Comparison of ENCODE assay signal across 31 mouse cellular contexts in the genomic region with DNA sequence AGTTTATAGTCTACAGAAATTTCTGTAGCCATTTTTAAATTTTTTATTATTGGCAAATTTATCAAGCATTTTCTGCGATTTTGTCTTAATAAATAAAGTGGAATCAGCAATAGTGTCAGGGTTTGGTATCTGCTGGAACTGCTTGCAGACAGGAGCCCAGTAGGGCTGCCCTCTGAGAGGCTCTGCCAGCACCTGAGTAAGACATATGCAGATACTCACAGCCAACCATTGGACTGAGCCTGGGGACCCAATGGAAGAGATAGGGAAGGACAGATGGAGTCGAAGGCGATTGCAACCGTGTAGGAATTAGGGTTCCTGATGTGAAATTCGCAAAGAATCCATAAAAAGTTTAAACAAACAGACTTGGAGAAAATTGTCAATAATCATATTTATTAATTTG. TPM values are rescaled to one million over a fixed set of nuclear protein-coding genes. Genes with fewer than 3 reads are reported as not detected.
A peak's percentile ranks its signal among the peaks of the same experiment; 100 is the strongest.
DNase-seq lines count a peak whose midpoint lies in the region; ATAC-seq and TF ChIP-seq lines count a peak whose summit lies in the region.
"Had no signal": no experiment of that assay in that cellular context is flagged by ENCODE, and none has a peak within 500 bp of the region (broad histone marks: within the 10 kb centered on the region; RNA-seq: fewer than 3 reads in every experiment).

No protein-coding gene starts in this region.

- H3K4me1 ChIP-seq in cerebellum, adult 2 months (ENCODE audit: control insufficient read depth, insufficient read depth, low read length): no peaks in the 10 kb centered on the region; the same call in 1 of the 2 replicates
- peaks cover 20% of the 10 kb centered on the region for H3K4me1 ChIP-seq in heart, postnatal 0 days (ENCODE audit: control insufficient read depth, insufficient read depth)
- 0 out of 2 replicates have a peak, but pooled peaks cover 12% of the 10 kb centered on the region for H3K4me1 ChIP-seq in heart, embryonic 10.5 days
- no peaks in the 10 kb centered on the region for H3K4me1 ChIP-seq in embryonic facial prominence, embryonic 10.5 days
- H3K4me1 ChIP-seq: embryonic facial prominence, embryonic 12.5 days; embryonic facial prominence, embryonic 15.5 days had no signal

- peak; percentile 40 to 68 for DNase-seq in cerebellum, adult 2 months
- DNase-seq in cerebellum, adult 11 months: no peak
- DNase-seq in heart, postnatal 0 days (ENCODE audit: low spot score): no peak
- no peak for DNase-seq in heart, embryonic 10.5 days (ENCODE audit: low spot score)
- DNase-seq in cerebellum, postnatal 14 days: peak; percentile 24 to 63
- no peak for DNase-seq in embryonic facial prominence, embryonic 10.5 days (ENCODE audit: low spot score)
- no peak for DNase-seq in layer of hippocampus, adult 2 months (ENCODE audit: low spot score in 2 of 2)
- DNase-seq: adrenal gland, adult 2 months; adrenal gland, postnatal 14 days; B cell, adult 2 months; forebrain, postnatal 0 days; gastrocnemius, adult 2 months; gastrocnemius, postnatal 14 days; heart, adult 11 months; heart, postnatal 14 days; heart, postnatal 4 days; kidney, adult 18-20 months; kidney, adult 9 months had no signal

- no peak overlapping the region for H3K4me3 ChIP-seq in cerebellum, adult 2 months (replicated peaks; ENCODE audit: insufficient read depth, low read depth, low read length)
- no peak overlapping the region for H3K4me3 ChIP-seq in heart, postnatal 0 days (ENCODE audit: low read depth, low read length)
- H3K4me3 ChIP-seq in heart, embryonic 10.5 days: no peak overlapping the region
- H3K4me3 ChIP-seq in embryonic facial prominence, embryonic 10.5 days: no peak overlapping the region
- no peak overlapping the region for H3K4me3 ChIP-seq in layer of hippocampus, adult 2 months
- H3K4me3 ChIP-seq: embryonic facial prominence, embryonic 12.5 days; embryonic facial prominence, embryonic 15.5 days; gastrocnemius, adult 2 months; heart, embryonic 12.5 days; heart, embryonic 15.5 days had no signal

- H3K9ac ChIP-seq in heart, postnatal 0 days (replicated peaks; ENCODE audit: low read depth, low read length): no peak overlapping the region
- H3K9ac ChIP-seq: embryonic facial prominence, embryonic 12.5 days; embryonic facial prominence, embryonic 15.5 days; forebrain, postnatal 0 days; heart, embryonic 12.5 days; heart, embryonic 15.5 days; hindbrain, embryonic 14.5 days had no signal

- H3K27me3 ChIP-seq in cerebellum, adult 2 months (ENCODE audit: control insufficient read depth, insufficient read depth, low read length): no peaks in the 10 kb centered on the region
- no peaks in the 10 kb centered on the region for H3K27me3 ChIP-seq in heart, postnatal 0 days (ENCODE audit: control insufficient read depth, insufficient read depth, low read length)
- H3K27me3 ChIP-seq in heart, embryonic 10.5 days (ENCODE audit: insufficient read depth, poor library complexity, severe bottlenecking): no peaks in the 10 kb centered on the region
- no peaks in the 10 kb centered on the region for H3K27me3 ChIP-seq in embryonic facial prominence, embryonic 10.5 days (replicated peaks; ENCODE audit: low read depth, poor library complexity, severe bottlenecking)
- H3K27me3 ChIP-seq: CH12.LX; embryonic facial prominence, embryonic 12.5 days; embryonic facial prominence, embryonic 15.5 days; heart, embryonic 12.5 days; heart, embryonic 15.5 days had no signal

- 22% methylated on average over 5 of the region's 5 CpGs for WGBS in cerebellum, adult 2 months
- 70% methylated on average over 5 of the region's 5 CpGs for WGBS in heart, postnatal 0 days
- 93% methylated on average over 5 of the region's 5 CpGs for WGBS in heart, embryonic 10.5 days
- WGBS in embryonic facial prominence, embryonic 10.5 days: 95% methylated on average over 5 of the region's 5 CpGs

- no peaks in the 10 kb centered on the region for H3K9me3 ChIP-seq in heart, postnatal 0 days (replicated peaks; ENCODE audit: control insufficient read depth, low read length)
- no peaks in the 10 kb centered on the region for H3K9me3 ChIP-seq in heart, embryonic 10.5 days
- no peaks in the 10 kb centered on the region for H3K9me3 ChIP-seq in embryonic facial prominence, embryonic 10.5 days
- H3K9me3 ChIP-seq: embryonic facial prominence, embryonic 12.5 days; embryonic facial prominence, embryonic 15.5 days; G1E; heart, embryonic 12.5 days; heart, embryonic 15.5 days had no signal

- TF ChIP-seq POLR2A in cerebellum, adult 2 months (IDR thresholded peaks at IDR 0.05; ENCODE audit: borderline replicate concordance, insufficient read depth, low read length): no peak

- no peak for TF ChIP-seq EP300 in heart, postnatal 0 days (IDR thresholded peaks at IDR 0.05; ENCODE audit: low read depth)

- no peak overlapping the region for H3K4me2 ChIP-seq in heart, postnatal 0 days (ENCODE audit: low read depth, low read length)
- H3K4me2 ChIP-seq: embryonic facial prominence, embryonic 12.5 days; embryonic facial prominence, embryonic 15.5 days; heart, embryonic 12.5 days; heart, embryonic 15.5 days; hindbrain, embryonic 14.5 days had no signal

- TF ChIP-seq CTCF in cerebellum, adult 2 months (IDR thresholded peaks at IDR 0.05; ENCODE audit: borderline replicate concordance, insufficient read depth, low read depth, low read length): no peak
- no peak for TF ChIP-seq CTCF in heart, postnatal 0 days (IDR thresholded peaks at IDR 0.05; ENCODE audit: low read depth)
- no peak for TF ChIP-seq CTCF in layer of hippocampus, adult 2 months (conservative IDR thresholded peaks at IDR 0.05)

- H3K27ac ChIP-seq in cerebellum, adult 2 months (ENCODE audit: insufficient read depth, low read length): no peak overlapping the region
- 0 out of 2 replicates have a peak overlapping the region, but pooled peaks have one; percentile 11 for H3K27ac ChIP-seq in heart, postnatal 0 days (ENCODE audit: low read depth)
- H3K27ac ChIP-seq in heart, embryonic 10.5 days: no peak overlapping the region
- H3K27ac ChIP-seq in embryonic facial prominence, embryonic 10.5 days (replicated peaks): no peak overlapping the region
- H3K27ac ChIP-seq in layer of hippocampus, adult 2 months: no peak overlapping the region
- H3K27ac ChIP-seq: embryonic facial prominence, embryonic 12.5 days; embryonic facial prominence, embryonic 15.5 days; gastrocnemius, adult 2 months; heart, embryonic 15.5 days; hindbrain, embryonic 14.5 days; hindbrain, postnatal 0 days had no signal

- ATAC-seq in heart, postnatal 0 days (ENCODE audit: insufficient read depth, low read depth): no peak
- ATAC-seq: forebrain, embryonic 14.5 days; forebrain, postnatal 0 days; hindbrain, postnatal 0 days; inflammation-experienced regulatory T-cells, adult 6 months; intestine, embryonic 16.5 days had no signal

- H3K36me3 ChIP-seq in heart, postnatal 0 days (replicated peaks; ENCODE audit: control insufficient read depth, insufficient read depth, low read length): no peaks in the 10 kb centered on the region
- no peaks in the 10 kb centered on the region for H3K36me3 ChIP-seq in heart, embryonic 10.5 days
- no peaks in the 10 kb centered on the region for H3K36me3 ChIP-seq in embryonic facial prominence, embryonic 10.5 days (replicated peaks)
- H3K36me3 ChIP-seq: embryonic facial prominence, embryonic 12.5 days; embryonic facial prominence, embryonic 15.5 days; G1E; heart, embryonic 12.5 days; heart, embryonic 15.5 days had no signal

RNA-seq across cellular contexts. Expression of a gene that starts 17.3 kb away (rescaled TPM):
- 72.6 and 79.9 TPM in 2 replicates for polyA plus RNA-seq in cerebellum, adult 2 months (2012; rRNA removed)
- total RNA-seq in heart, postnatal 0 days (2014; rRNA removed; ENCODE audit: low replicate concordance): 130 and 137 TPM in 2 replicates
- 48.8 and 67.5 TPM in 2 replicates for polyA plus RNA-seq in heart, postnatal 0 days (2015; fragmentation: Nextera tagmentation; extraction: Ambion mirVana)
- polyA plus RNA-seq in heart, embryonic 10.5 days (2016; fragmentation: Nextera tagmentation; extraction: Ambion mirVana): 138 and 194 TPM in 2 replicates
- 90.5 and 91.7 TPM in 2 replicates for polyA plus RNA-seq in embryonic facial prominence, embryonic 10.5 days (2016; fragmentation: Nextera tagmentation; extraction: Ambion mirVana)
- total RNA-seq in layer of hippocampus, adult 2 months (2021): 10 to 100 TPM; 56.1 to 57.8 TPM

RNA-seq across cellular contexts. Expression of a gene that starts 19.0 kb away (rescaled TPM):
- polyA plus RNA-seq in cerebellum, adult 2 months (2012; rRNA removed): not detected in 2 replicates
- not detected in 2 replicates for total RNA-seq in heart, postnatal 0 days (2014; rRNA removed; ENCODE audit: low replicate concordance)
- polyA plus RNA-seq in heart, postnatal 0 days (2015; fragmentation: Nextera tagmentation; extraction: Ambion mirVana): 5.0 and 5.2 TPM in 2 replicates
- 13.8 and 15.8 TPM in 2 replicates for polyA plus RNA-seq in heart, embryonic 10.5 days (2016; fragmentation: Nextera tagmentation; extraction: Ambion mirVana)
- polyA plus RNA-seq in embryonic facial prominence, embryonic 10.5 days (2016; fragmentation: Nextera tagmentation; extraction: Ambion mirVana): 12.4 and 13.8 TPM in 2 replicates
- total RNA-seq in layer of hippocampus, adult 2 months (2021): 10 to 100 TPM; 12.7 to 13.8 TPM
- total RNA-seq: CH12.LX; forebrain, postnatal 0 days; hindbrain, postnatal 0 days had no signal
- polyA plus RNA-seq: adrenal gland, adult 2 months; brain, embryonic 14.5 days; frontal cortex, adult 2 months; G1E had no signal

RNA-seq across cellular contexts. Expression of a gene that starts 45.8 kb away (rescaled TPM):
- 33.4 and 35.2 TPM in 2 replicates for polyA plus RNA-seq in cerebellum, adult 2 months (2012; rRNA removed)
- 2.1 and 4.1 TPM in 2 replicates for total RNA-seq in heart, postnatal 0 days (2014; rRNA removed; ENCODE audit: low replicate concordance)
- 8.5 and 10.3 TPM in 2 replicates for polyA plus RNA-seq in heart, postnatal 0 days (2015; fragmentation: Nextera tagmentation; extraction: Ambion mirVana)
- 20.8 and 24.1 TPM in 2 replicates for polyA plus RNA-seq in heart, embryonic 10.5 days (2016; fragmentation: Nextera tagmentation; extraction: Ambion mirVana)
- 20.5 and 20.6 TPM in 2 replicates for polyA plus RNA-seq in embryonic facial prominence, embryonic 10.5 days (2016; fragmentation: Nextera tagmentation; extraction: Ambion mirVana)
- total RNA-seq in layer of hippocampus, adult 2 months (2021): 10 to 100 TPM; 34.5 to 35.7 TPM

Comparison
In these comparisons a context has a peak if more than half of its experiments do, and no peak if none do; other contexts are left out.
1. DNase-seq: peak in cerebellum, adult 2 months (2 of 2) and cerebellum, postnatal 14 days (2 of 2); none in cerebellum, adult 11 months (single experiment), heart, postnatal 0 days (single experiment), heart, embryonic 10.5 days (single experiment), embryonic facial prominence, embryonic 10.5 days (single experiment) and layer of hippocampus, adult 2 months (0 of 2).